Mouse (Mus musculus) cerebellum, adult 2 months (tissue): ENCODE results near the gene Ankrd34a. TPM values are rescaled to one million over a fixed set of nuclear protein-coding genes. Genes with fewer than 3 reads are reported as not detected.

Source experiments
- DNase-seq, 2 experiments: peaks; one replicate each; pipeline ENCODE4 v3.0.0; 2021
- H3K27ac ChIP-seq: fragments of 200-500 bp; 2 replicates; pipeline ENCODE4 v1.5.1; 2012; ENCODE audit warnings: low read length, control low read depth, inconsistent platforms; ENCODE audit not compliant: insufficient read depth
- H3K27me3 ChIP-seq: fragments of 200-500 bp; 2 replicates; pipeline ENCODE4 v1.6.1; 2012; ENCODE audit warnings: inconsistent platforms, mild to moderate bottlenecking, low read length, moderate library complexity; ENCODE audit not compliant: control insufficient read depth, insufficient read depth
- H3K4me1 ChIP-seq: fragments of 200-500 bp; 2 replicates; pipeline ENCODE4 v1.6.1; 2011; ENCODE audit warnings: low read length; ENCODE audit not compliant: control insufficient read depth, insufficient read depth
- H3K4me3 ChIP-seq: fragments of 200-500 bp; replicated peaks from 2 replicates; pipeline ENCODE3; 2011; ENCODE audit warnings: mild to moderate bottlenecking, low read depth, low read length, control low read depth; ENCODE audit not compliant: insufficient read depth
- CTCF ChIP-seq: fragments of 200-500 bp; IDR thresholded peaks from 2 replicates; pipeline ENCODE4 v1.5.1; 2011; ENCODE audit warnings: low read depth, mild to moderate bottlenecking, control low read depth, low read length, moderate library complexity, borderline replicate concordance; ENCODE audit not compliant: insufficient read depth
- POLR2A ChIP-seq: fragments of 200-500 bp; IDR thresholded peaks from 2 replicates; pipeline ENCODE4 v1.6.1; 2011; ENCODE audit warnings: low read length, control low read depth, borderline replicate concordance; ENCODE audit not compliant: insufficient read depth
- WGBS: fragments of 180-500 bp; shearing (Covaris S2); methylation state at CpG from one replicate; pipeline ENCODE4 v1.1.7; 2018; 5-methylcytosine and 5-hydroxymethylcytosine counted together
- polyA plus RNA-seq: library from polyadenylated mRNA; depleted of rRNA; stranded (reverse); fragments of >200 nt; gene quantifications from 2 replicates; pipeline ENCODE4 v1.2.3, GENCODE M21; 2012

Gene Ankrd34a
- polyA plus RNA-seq, 1 experiment, result 53.2 TPM

DNA sequence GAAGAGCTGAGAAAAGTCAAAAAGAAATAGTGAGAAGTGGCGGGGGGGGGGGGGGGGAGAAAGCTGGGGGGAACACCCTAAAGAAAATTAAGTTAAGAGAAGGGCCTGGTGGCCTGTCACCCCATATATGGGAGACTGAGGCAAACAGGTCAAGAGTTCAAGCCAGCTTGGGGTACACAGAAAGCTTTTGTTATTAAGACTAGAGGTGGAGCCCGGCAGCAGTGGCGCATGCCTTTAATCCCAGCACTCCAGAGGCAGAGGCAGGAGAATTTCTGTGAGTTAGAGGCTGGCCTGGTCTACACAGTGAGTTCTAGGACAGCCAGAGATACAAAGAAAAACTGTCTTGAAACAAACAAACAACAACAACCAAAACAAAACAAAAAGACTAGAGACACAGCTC, 31.3 kb upstream of the Ankrd34a start:
- Histone ChIP-seq H3K27me3 (no peaks in the 10 kb centered on the region), H3K27ac (no peak overlapping the region)

GRCm38 (mm10) chr3:96566661-96567450, 29.6 kb upstream of the Ankrd34a start:
- 92% methylated on average over 8 of the region's 8 CpGs for WGBS
- Histone ChIP-seq H3K4me3 (no peak overlapping the region), H3K27ac (no peak overlapping the region), H3K27me3 (no peaks in the 10 kb centered on the region), H3K4me1 (no peaks in the 10 kb centered on the region)
- TF ChIP-seq POLR2A (no peak), CTCF (no peak)
- DNase-seq, result no peak

More for the DNA sequence above, 31.3 kb upstream of the Ankrd34a start:
- WGBS, result 92% methylated on average over 3 of the region's 3 CpGs
- TF ChIP-seq POLR2A (no peak), CTCF (no peak)
- Histone ChIP-seq H3K4me1 (no peaks in the 10 kb centered on the region), H3K4me3 (no peak overlapping the region)
- DNase-seq, result no peak

GRCm38 (mm10) chr3:96568605-96569004, 27.8 kb upstream of the Ankrd34a start:
- 92% methylated on average over 8 of the region's 8 CpGs for WGBS
- DNase-seq, result no peak
- Histone ChIP-seq H3K4me1 (no peaks in the 10 kb centered on the region), H3K27me3 (no peaks in the 10 kb centered on the region), H3K4me3 (no peak overlapping the region), H3K27ac (no peak overlapping the region)
- TF ChIP-seq POLR2A (no peak), CTCF (no peak)

- H3K27me3 ChIP-seq, result no peaks in the 10 kb centered on the region
- no peak for DNase-seq
- WGBS, result 75% methylated on average over 13 of the region's 13 CpGs
- no peak overlapping the region for H3K4me3 ChIP-seq
- no peaks in the 10 kb centered on the region for H3K4me1 ChIP-seq
- H3K27ac ChIP-seq, result no peak overlapping the region
- TF ChIP-seq CTCF (no peak), POLR2A (no peak)
These were observed 26.9 kb upstream of the Ankrd34a start for GRCm38 (mm10) chr3:96569506-96569905.

DNA sequence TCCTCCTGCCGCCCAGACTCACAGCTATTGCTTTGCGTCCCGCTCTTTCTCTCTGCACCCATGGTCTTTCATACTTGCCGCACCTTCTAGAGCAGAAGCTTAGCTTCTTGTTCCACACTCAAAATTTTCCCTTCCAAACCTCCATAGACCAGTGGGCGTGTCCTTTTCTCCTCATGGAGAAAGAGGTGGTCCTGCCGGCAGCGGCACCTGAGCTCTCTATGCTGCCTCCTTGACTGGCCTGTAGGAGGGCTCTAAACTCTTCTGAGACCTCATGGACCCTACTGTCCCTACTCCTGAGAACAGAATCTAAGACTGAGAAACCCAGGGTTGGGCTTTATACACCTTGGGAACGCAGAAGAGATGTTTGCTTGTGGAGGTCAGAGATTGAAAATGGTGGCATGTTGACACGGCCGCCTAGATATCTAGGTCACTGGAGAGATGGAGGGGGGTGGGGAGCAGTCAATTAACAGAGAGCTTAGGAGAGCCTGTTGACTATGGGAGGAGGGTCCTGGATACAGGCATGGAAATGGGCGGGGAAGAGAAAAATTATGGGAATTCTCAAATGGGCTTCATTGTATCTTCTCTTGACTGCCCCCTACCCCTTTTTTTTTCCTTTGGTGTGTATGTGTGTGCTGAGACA, 26.4 kb upstream of the Ankrd34a start:
- WGBS, result 89% methylated on average over 11 of the region's 11 CpGs
- no peak overlapping the region for H3K4me3 ChIP-seq
- no peak overlapping the region for H3K27ac ChIP-seq
- no peak for DNase-seq
- no peaks in the 10 kb centered on the region for H3K4me1 ChIP-seq
- no peaks in the 10 kb centered on the region for H3K27me3 ChIP-seq
- no peak for TF ChIP-seq CTCF
- no peak for TF ChIP-seq POLR2A

DNA sequence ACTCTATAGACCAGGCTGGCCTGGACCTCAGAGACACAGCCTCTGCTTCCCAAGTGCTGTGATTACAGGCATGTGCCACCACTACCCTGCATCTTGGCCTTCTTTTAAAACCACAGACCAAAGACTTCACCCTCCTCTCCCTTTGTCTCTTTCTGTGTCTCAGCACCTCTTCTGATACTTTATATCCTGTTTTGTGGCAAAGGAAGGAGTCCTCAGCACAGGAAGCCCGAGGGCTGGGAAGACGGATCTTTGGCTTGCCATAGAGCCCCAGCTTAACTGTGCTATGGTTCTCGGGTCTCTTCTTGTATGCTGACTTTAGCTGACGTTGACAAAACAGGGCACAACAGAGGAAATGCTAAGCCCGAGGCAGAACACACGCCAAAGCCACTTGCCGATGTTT, 25.8 kb upstream of the Ankrd34a start:
- no peaks in the 10 kb centered on the region for H3K4me1 ChIP-seq
- H3K27me3 ChIP-seq, result no peaks in the 10 kb centered on the region

GRCm38 (mm10) chr3:96571336-96571735, 25.1 kb upstream of the Ankrd34a start:
- Histone ChIP-seq H3K4me3 (no peak overlapping the region), H3K4me1 (no peaks in the 10 kb centered on the region; the same call in 1 of the 2 replicates), H3K27ac (no peak overlapping the region), H3K27me3 (no peaks in the 10 kb centered on the region)
- WGBS, result 87% methylated on average over 2 of the region's 2 CpGs
- DNase-seq, result no peak
- TF ChIP-seq CTCF (no peak), POLR2A (no peak)

More for the DNA sequence above, 25.8 kb upstream of the Ankrd34a start:
- Histone ChIP-seq H3K27ac (no peak overlapping the region), H3K4me3 (no peak overlapping the region)
- no peak for DNase-seq
- TF ChIP-seq CTCF (no peak), POLR2A (no peak)
- WGBS, result 87% methylated on average over 7 of the region's 7 CpGs

GRCm38 (mm10) chr3:96571896-96572698, 24.3 kb upstream of the Ankrd34a start:
- H3K27me3 ChIP-seq, result no peaks in the 10 kb centered on the region
- TF ChIP-seq CTCF (no peak), POLR2A (no peak)
- H3K4me3 ChIP-seq, result no peak overlapping the region
- H3K27ac ChIP-seq, result no peak overlapping the region
- no peak for DNase-seq
- WGBS, result 67% methylated on average over 16 of the region's 16 CpGs
- peaks cover 5% of the 10 kb centered on the region for H3K4me1 ChIP-seq
